Mouse (Mus musculus) heart, adult 11 months (tissue): ENCODE results near the gene Vmn2r83.

Experiments used
- DNase-seq: peaks from one replicate; pipeline ENCODE4 v3.0.0; 2022

Vmn2r83 gene

GRCm38 (mm10) chr10:79538323-79538722, 69.8 kb downstream of the Vmn2r83 start:
- peak; percentile 80 for DNase-seq

- DNase-seq = peak; percentile 93
Observed at GRCm38 (mm10) chr10:79538873-79539272, 70.3 kb downstream of the Vmn2r83 start.

- DNase-seq = peak; percentile 86
Observed at GRCm38 (mm10) chr10:79539701-79540495, 71.4 kb downstream of the Vmn2r83 start.

GRCm38 (mm10) chr10:79540746-79541145, 72.2 kb downstream of the Vmn2r83 start:
- DNase-seq = peak; percentile 81

GRCm38 (mm10) chr10:79541522-79541921, 73.0 kb downstream of the Vmn2r83 start:
- DNase-seq = peak; percentile 87

GRCm38 (mm10) chr10:79542171-79542570, 73.6 kb downstream of the Vmn2r83 start:
- peak; percentile 68 for DNase-seq
